Mouse (Mus musculus) gastrocnemius, postnatal 36 days (tissue): ENCODE measurements around the gene Ccdc171. TPM values are rescaled to one million over a fixed set of nuclear protein-coding genes. Genes with fewer than 3 reads are reported as not detected.

Experiments
- DNase-seq, 2 experiments: peaks; one replicate each; pipeline ENCODE4 v3.0.0; 2022
- intact Hi-C: fragments of 180-260 bp; cut with DNase I; formaldehyde crosslinking; loops from one replicate; pipeline ENCODE4 v1.15.1; 2025
- total RNA-seq, 2 experiments: library from RNA; stranded (reverse); gene quantifications; 2 replicates each; pipeline ENCODE4 v1.2.3; 2021

The Ccdc171 gene
- total RNA-seq, 2 experiments from 2014 or later = 1.0 to 1.1 TPM

DNA sequence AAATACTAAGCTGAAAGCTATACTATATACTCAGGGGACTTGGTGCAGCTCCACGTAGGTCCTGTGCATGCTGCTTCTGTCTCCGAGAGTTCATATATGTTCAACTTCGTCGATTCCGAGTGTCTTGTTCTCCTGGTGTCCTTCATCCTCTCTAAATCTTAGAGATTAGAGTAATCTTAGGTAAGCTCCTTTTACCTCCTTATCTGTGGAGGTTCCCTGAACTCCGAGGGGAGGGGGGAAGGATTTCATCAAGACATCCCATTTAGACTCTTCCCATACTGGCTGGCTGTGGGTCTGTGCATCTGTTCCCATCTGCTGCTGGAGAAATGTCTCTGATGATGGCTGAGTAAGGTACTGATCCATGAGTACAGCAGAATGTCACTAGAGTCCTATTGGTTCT lies 249.8 kb downstream of the Ccdc171 start:
- intact Hi-C loops = no loop called here
- DNase-seq = no peak

DNA sequence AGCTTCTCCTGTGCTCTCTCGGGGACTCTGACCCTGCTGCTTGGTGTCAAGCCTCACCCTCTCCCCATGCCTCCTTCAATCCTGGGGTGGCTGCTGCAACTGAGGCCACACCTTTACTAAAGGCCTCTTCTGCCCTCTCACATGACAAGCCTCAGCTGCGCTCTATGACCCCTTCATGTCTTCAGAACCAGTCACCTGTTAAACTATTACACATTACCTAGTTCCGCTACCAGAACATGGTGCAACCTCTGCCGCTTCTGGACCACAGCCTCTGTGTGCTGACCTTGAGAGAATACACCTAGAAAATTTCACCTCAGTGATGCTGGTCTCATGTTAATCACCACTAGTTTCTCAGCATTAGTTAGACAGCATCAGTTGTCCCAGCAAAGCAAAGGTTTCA lies 254.7 kb downstream of the Ccdc171 start:
- intact Hi-C loops = no loop called here
- no peak for DNase-seq

DNA sequence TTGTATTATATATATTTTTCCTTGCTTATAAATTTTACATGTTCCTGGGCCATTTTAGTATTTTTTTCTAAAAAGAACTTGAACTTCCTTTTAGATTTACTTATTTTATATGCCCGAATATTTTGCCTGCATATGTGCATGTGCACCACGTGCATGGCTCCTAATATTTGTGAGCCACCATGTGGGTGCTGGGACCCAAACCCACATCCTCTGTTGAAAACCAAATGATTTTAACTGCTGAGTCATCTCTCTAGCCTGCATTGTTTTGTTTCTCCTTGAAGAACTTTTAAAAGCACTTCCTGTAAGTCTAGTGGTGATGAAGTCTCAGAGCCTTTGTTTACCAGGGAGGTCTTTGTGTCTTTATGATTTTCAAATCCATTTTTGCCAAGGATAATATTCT lies 259.8 kb downstream of the Ccdc171 start:
- no peak for DNase-seq
- intact Hi-C loops = no loop called here

DNA sequence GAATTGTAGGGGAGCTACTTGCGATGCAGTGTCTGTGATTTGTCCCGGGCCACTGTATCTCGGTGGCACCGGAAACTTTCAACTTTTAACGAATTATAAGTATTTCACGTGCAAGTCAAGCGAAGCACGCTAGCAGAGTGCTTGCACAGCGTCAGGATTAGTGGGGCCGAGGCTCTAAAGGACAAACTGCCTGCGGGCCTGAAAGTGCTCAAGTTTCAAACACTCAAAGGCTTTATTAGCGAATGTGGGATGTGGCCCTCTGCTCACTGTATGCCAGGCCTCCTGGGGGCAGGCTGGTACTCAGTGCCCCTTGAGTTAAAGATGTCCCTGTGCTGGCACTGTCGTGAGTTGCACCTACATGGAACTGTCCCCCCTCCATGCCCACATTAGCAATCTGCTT lies 266.5 kb downstream of the Ccdc171 start:
- intact Hi-C loops = loop anchor here (5.0 to 10.0 kb wide), 4 partner anchors 110 to 1305 kb away; no protein-coding TSS in a partner anchor
- no peak for DNase-seq

DNA sequence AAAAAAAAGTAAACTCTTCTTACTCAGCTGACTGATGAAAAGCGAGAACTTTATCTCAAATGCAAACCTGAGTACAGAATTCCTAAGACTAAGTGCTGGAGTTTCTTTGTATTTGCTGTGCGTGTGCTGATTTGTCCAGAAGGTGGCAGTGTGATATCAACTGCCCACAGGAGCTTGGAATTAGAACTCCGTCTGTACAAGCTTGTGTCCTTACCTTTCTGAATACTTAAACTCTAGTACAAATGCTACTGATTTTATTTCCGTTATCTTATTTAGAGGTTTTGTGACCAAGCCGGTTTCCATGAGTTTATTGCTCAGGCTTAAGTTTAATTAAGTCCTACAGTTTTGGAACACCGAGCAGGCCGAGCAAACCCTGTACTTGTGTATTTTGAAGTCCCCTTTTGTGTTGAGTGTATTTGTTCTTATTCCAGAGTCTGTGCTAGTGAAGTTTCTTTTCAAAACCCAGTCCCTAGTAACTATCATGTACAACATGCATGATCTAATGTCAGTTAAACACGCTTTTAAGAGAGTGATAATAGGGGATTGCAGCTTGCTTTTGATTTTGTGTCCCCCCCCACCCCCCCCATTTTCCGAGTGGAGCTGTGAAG lies 269.1 kb downstream of the Ccdc171 start:
- DNase-seq = peak; percentile 13 to 23

DNA sequence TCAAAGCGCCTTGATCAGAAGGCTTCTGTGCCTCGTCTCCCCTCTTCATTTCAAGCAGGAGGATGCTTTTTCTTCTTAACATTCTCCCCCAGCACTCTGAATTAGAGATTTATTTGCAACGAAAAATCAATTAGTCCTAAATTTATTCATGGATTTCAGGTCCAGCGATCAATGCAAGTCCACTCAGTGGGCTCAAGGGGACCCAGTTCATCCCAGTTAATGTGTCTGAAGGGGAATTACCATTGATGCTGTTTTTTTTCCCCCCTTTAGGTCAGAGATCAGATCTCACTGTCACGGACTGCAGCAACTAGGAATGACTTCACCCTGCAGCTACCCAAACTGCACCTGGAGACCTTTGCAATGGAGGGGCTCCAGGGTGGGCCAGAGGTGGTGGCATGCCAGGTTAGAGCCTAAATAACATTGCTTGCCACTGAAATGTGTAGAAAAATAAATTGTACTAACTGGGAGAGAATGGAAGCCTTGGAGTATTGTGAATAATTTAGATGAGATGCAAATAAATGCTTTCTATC lies 269.6 kb downstream of the Ccdc171 start:
- intact Hi-C loops = loop anchor here (5.0 to 10.0 kb wide), 5 partner anchors 107 to 1302 kb away; no protein-coding TSS in a partner anchor
- DNase-seq = no peak

More for the DNA sequence above, 269.1 kb downstream of the Ccdc171 start:
- intact Hi-C loops = loop anchor here (5.0 to 10.0 kb wide), 4 partner anchors 108 to 1303 kb away; no protein-coding TSS in a partner anchor

DNA sequence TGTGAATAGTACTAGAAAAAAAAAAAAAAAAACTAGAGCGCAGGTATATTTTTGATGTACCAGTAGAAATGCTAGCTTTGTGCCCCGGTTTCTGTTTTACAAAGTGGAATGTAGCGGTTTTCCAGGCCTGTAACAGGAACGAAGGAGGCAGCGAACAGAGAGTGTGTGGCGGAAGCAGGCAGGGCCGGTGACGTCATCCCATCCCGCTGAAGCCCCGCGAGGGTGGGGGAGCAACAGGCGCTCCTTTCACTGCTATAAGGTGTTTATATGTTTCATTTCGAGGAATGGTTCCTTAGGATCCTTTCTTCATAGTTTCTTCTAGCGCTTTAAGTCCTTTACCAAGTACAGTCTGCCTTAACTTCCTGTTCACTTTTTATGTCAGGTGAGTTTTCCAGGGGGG lies 272.6 kb downstream of the Ccdc171 start:
- DNase-seq = no peak
- intact Hi-C loops = loop anchor here (5.0 to 10.0 kb wide), 3 partner anchors 187 to 264 kb away; no protein-coding TSS in a partner anchor

DNA sequence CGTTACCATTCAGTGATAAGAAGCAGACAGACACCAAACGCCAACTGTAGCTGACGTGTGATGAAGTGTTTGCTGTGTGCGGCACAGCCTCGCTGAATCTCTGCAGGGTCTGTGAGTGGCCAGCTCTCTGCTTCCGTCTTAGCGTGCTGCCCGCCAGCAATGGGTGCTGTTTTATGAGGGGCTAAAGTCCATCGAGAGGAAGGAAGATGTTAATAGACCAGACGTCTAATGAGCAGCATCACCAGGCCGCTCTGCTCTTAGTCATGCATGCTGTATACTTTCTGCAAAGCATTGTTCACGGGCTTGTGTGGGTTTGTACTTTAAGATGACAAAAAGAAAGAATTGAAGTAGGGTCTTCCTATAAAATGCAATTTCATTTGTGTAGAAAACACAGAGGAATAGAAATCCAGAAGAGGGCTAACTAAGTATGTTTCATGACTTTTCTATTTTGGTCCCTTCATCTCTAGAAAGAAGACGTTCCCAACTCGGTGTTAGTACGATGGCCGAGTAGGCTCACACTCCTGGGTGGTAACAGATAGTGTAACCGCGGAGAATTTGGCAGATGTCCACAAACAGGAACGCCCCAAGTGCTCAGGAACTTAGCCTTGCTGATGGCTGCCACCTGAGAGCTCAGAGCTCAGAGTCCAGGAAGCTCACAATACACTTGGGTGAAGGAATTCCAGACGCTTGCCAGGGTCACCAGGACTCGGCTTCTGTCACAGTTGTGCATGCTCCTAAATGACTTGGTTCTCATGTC lies 273.5 kb downstream of the Ccdc171 start:
- no peak for DNase-seq
- intact Hi-C loops = loop anchor here (5.0 to 10.0 kb wide), 3 partner anchors 186 to 263 kb away; no protein-coding TSS in a partner anchor

DNA sequence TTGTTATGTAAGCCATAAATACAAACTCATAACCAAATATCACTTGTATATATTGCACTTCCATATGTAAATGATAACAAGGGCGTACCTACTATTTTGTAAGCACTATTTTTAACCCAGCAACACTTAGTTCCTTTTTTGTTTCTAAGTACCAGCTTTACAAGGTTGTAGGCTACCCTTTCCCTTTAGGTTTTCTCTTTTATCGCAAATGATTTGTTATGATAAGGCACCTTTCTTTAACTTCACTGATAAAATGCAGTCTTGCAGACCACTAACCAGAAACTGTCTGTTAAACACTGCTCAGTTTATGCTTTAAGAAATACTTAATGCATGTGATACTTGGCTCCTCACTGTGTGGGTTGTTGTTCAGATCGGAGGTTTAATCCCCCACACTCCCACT lies 275.1 kb downstream of the Ccdc171 start:
- intact Hi-C loops = no loop called here
- no peak for DNase-seq

DNA sequence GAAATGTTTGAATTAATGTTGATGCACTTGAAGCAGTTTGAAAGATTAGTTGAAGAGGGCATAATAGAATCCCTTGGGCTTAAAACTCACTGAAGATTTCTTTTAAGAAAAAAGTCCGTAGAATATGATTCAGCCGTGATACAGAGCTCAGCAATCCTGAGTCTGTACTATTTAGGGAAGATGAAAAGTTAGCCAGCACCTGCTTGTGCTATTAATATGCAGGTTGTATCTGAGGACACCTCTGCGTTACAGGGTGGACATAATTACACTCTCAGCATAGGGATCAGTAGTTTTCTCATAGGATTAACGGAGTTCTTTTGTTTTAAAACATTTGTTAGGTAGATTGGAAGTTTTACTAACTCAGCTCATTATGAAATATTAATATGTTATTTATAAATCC lies 291.6 kb downstream of the Ccdc171 start:
- no peak for DNase-seq
- intact Hi-C loops = no loop called here

DNA sequence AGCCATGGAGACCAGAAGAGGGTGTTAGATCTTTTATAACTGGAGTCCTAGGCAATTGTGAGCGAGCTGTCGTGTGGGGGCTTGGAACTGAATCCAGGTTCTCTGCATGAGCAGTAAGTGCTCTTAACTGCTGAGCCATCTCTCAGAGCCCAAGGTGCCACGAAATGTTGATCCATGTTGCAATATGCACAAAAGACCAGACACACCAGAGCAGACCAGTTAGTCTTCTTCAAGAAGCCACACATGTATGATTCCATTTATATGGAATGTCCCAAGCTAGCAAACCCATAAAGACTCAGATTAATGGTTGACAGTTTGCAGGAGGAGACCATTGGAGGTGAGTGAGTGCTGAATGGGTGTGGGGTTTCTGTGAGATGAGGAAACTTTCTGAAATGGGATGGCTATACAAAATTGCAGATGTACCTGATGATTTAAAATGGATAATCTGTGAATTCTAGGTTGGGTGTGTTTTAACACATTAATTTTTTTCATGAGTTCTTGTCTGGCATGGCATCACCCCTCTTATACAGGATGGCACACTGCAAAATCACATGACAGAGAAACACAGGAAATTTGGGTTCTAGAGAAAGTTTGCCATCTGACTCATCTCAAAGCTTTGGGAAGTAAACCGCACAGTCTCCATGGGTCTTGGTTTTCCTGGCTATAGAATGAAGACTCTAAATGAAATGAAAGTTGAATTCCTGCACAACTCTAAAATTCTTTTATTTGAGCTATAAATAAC lies 304.5 kb downstream of the Ccdc171 start:
- intact Hi-C loops = no loop called here
- DNase-seq = no peak

DNA sequence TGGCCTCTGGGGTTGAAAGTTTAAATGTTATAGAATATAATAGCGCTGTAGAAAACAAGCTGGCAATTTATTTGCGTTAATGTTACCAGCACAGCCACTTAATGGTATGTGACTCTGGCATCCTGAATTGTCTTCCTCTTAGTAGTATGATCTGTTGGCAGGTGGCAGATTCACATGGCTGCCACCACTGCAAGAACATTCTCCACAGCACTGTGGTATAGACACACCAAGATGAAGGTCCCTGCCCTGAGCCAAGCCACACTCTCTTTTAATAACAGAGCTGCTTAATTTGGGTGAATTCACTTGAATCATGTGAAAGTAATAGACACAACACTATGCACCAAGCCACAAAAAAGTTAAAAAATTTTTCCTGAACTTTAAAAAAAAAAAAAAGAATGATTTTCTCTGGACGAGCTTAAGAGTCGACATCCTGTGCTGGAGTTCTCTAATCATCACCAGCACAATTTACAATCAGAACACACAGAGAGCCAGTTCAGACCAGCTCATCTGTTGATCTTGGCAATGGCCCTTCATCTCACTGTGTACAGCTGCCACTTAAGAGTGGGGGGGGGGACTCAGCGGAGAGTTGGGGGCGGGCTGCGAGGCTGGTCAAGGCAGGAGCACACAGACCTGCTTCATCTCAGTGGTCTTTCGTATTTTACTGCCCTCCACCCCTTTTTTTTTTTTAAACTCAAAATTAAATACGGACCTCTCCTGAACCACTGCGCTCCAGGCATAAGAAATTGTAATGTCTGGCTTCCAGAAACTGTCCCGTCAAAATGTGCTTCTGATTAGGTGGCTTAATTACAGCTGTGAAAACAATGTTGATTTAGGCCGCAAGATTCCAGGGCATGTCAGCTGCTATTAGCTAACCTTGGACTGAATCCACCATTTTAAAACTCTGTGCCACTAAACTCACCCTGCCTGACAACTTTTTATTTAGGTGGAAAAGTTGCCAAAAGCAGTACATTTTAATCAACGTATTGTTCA lies 305.8 kb downstream of the Ccdc171 start:
- no peak for DNase-seq
- intact Hi-C loops = no loop called here

DNA sequence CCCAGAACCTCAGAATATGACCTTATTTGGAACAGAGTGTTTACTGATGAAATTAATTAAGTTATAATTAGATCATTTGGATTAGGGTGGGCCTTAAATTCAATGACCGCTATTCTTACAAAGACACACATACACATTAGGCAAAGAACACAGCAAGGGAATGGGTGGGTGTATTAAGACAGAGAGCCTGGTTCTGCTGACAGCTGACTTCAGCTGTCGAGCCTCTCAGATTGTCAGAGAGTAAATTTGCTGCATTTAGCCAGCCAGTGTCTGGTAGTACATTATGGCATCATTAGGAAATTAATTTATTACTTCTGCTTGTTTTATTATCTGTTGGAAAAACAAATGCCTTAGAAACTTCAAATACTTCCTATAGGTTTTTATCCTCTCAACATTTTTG lies 313.7 kb downstream of the Ccdc171 start:
- intact Hi-C loops = loop anchor here (5.0 kb wide), 1 partner anchor 33 kb away; no protein-coding TSS in a partner anchor
- DNase-seq = no peak

DNA sequence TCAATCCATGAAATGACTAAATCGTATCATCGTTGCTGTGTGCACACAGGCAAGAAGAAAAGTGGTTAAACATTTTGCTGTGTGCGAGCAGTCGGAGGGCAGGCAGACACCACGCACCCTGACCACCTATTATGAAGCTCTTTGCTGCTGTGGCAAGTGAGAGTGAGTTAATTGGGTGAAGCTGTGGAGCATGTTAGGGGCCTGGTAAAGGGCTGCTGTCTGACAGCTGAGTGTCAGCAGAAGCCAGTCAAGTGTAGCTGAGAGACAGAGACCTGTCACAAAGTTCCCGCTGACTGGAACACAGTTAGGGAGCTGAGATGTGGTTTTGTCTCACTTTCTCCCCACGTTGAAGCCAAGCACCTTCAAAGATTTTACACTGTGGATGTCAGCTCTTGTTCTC lies 321.0 kb downstream of the Ccdc171 start:
- intact Hi-C loops = no loop called here

DNA sequence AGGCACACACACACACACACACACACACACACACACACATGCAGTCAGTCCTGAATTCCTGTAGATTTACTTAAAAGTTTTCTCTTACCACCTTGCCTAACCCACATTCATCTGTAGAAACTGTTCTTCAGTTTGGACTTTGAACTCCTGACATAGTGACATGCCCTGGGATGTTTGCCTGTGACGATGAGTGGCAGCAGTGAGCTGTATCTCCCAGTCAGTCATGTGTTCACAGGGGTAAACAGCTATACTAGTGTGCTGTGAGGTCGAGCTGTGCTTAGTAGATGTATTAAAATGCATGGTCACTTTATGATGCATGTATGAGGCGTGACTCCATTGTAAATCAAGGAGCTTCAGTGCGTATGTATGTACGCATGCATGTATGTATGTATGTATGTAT lies 328.5 kb downstream of the Ccdc171 start:
- DNase-seq = no peak
- intact Hi-C loops = no loop called here

More for the DNA sequence above, 321.0 kb downstream of the Ccdc171 start:
- DNase-seq = no peak

DNA sequence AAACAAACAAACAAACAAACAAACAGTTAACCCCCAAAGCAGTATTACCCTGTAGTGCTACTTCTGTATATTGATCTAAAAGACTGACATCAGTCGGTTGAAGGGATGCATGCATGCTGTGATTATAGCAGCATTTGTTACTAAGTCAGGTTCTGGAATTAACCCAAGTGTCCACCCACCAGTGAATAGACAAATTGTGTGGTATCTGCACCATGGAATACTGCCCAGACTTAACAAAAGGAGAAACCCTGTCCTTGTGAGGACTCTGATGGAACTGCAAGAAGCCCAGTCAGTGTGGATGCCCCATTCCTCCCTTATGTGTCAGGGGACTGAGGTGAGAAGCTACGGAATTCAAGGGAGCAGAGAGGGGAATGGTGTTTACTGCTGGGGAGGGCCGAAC lies 336.4 kb downstream of the Ccdc171 start:
- DNase-seq = no peak
- intact Hi-C loops = no loop called here

DNA sequence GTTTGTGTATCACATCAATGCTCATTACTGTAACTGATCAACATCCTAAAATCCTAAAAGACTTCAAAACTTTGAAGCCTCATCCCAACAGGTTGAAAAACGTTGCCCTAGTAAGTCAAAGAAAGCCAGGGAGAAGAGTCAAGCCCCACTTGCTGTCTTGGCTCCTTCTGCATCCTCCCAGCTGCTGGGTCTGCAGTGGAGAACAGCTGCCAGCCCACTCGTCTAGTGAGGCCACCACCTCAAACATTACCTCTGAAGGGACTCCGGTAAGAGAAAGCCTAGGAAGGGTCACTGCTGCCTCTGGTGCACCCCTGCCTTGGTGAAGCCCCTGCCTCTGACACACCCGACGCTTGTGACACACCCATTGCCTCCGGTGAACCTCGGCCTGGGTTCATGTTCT lies 336.9 kb downstream of the Ccdc171 start:
- intact Hi-C loops = no loop called here
- no peak for DNase-seq

DNA sequence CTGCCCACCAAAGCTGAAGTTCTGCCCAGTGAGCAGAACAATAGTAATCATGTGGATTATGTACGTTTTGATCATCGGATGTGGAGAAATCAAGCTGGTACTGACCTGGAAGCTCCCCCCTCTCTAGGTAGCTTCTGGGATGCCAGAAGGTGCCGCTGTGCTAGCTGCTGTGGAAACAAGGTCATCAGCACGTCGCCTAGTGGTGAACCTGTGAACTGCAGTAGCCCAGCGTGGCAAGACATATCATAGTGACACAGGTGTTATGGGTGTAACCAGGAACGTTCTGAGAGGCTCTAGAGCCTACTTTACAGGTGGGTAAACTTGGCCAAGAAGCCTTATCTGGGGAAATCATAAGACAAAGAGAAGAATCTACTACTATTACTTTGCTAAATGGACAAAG lies 351.3 kb downstream of the Ccdc171 start:
- no peak for DNase-seq
- intact Hi-C loops = no loop called here

DNA sequence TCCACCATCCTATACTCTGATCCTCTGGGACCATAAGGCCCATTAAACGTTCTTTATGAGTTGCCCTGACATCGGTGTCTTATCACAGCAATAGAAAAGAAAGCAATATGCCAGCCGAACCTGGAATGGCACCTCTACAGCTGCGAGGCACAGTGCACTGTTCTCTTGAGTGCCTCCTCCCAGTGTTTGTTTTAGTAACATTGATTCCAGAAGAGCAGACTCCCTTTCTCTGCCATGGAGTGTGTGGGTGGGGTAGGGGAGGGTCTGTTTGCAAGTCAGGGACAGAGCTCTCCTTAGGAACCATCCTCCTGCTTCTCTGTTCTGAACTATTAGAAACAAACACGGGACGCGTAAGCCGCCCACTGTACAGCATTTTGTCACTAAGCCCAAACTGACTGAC lies 352.9 kb downstream of the Ccdc171 start:
- DNase-seq = no peak
- intact Hi-C loops = no loop called here
